Mouse (Mus musculus) heart, adult 2 months (tissue): ENCODE results near the gene Cntrob. TPM values are rescaled to one million over a fixed set of nuclear protein-coding genes. Genes with fewer than 3 reads are reported as not detected.

Experiments used
- DNase-seq, 2 experiments: peaks; one replicate each; pipeline ENCODE4 v3.0.0; 2021
- H3K27ac ChIP-seq: fragments of 200-600 bp; 2 replicates; pipeline ENCODE4 v1.8.1; 2022
- H3K27me3 ChIP-seq: fragments of 200-500 bp; 2 replicates; pipeline ENCODE4 v1.6.1; 2012; ENCODE audit warnings: mild to moderate bottlenecking, low read length, inconsistent platforms, mixed read lengths; ENCODE audit not compliant: control insufficient read depth, insufficient read depth
- H3K36me3 ChIP-seq: fragments of 200-500 bp; 2 replicates; pipeline ENCODE4 v1.6.1; 2012; ENCODE audit warnings: low read length, inconsistent platforms; ENCODE audit not compliant: control insufficient read depth, insufficient read depth
- H3K4me1 ChIP-seq: fragments of 200-500 bp; 2 replicates; pipeline ENCODE4 v1.6.1; 2011; ENCODE audit warnings: low read length; ENCODE audit not compliant: control insufficient read depth, insufficient read depth
- H3K4me3 ChIP-seq: fragments of 200-600 bp; 2 replicates; pipeline ENCODE4 v1.8.1; 2022
- H3K79me2 ChIP-seq: fragments of 200-500 bp; replicated peaks from 2 replicates; pipeline ENCODE4 v1.6.1; 2012; ENCODE audit warnings: mild to moderate bottlenecking, inconsistent platforms, low read length, moderate library complexity, mixed read lengths; ENCODE audit not compliant: control insufficient read depth, insufficient read depth
- H3K9ac ChIP-seq: fragments of 200-500 bp; 2 replicates; pipeline ENCODE4 v1.6.1; 2012; ENCODE audit warnings: low read depth, mild to moderate bottlenecking, control low read depth, inconsistent platforms, low read length, mixed read lengths
- CTCF ChIP-seq: fragments of 200-600 bp; IDR thresholded peaks from 2 replicates; pipeline ENCODE4 v1.8.1; 2022; ENCODE audit warnings: antibody characterized with exemption, mild to moderate bottlenecking, moderate library complexity
- EP300 ChIP-seq: fragments of 200-500 bp; IDR thresholded peaks from 2 replicates; pipeline ENCODE4 v1.6.1; 2011; ENCODE audit warnings: low read depth, low read length, control low read depth; ENCODE audit not compliant: insufficient read depth
- POLR2A ChIP-seq: fragments of 200-500 bp; IDR thresholded peaks from 2 replicates; pipeline ENCODE4 v1.6.1; 2011; ENCODE audit warnings: mild to moderate bottlenecking, low read depth, low read length, control low read depth; ENCODE audit not compliant: insufficient read depth
- WGBS: fragments of 180-500 bp; shearing (Covaris S2); methylation state at CpG from one replicate; pipeline ENCODE4 v1.1.7; 2018; 5-methylcytosine and 5-hydroxymethylcytosine counted together
- intact Hi-C: fragments of 180-260 bp; cut with DNase I; formaldehyde crosslinking; loops from one replicate; pipeline ENCODE4 v1.15.1; 2025
- polyA plus RNA-seq: library from polyadenylated mRNA; depleted of rRNA; stranded (reverse); fragments of >200 nt; gene quantifications from 2 replicates; pipeline ENCODE4 v1.2.3, GENCODE M21; 2012
- total RNA-seq, 2 experiments: library from RNA; stranded (reverse); gene quantifications; 2 replicates each; pipeline ENCODE4 v1.2.3; 2021

Cntrob gene
- total and polyA plus RNA-seq, 3 experiments, result 2.3 to 3.0 (median 2.5) TPM

DNA sequence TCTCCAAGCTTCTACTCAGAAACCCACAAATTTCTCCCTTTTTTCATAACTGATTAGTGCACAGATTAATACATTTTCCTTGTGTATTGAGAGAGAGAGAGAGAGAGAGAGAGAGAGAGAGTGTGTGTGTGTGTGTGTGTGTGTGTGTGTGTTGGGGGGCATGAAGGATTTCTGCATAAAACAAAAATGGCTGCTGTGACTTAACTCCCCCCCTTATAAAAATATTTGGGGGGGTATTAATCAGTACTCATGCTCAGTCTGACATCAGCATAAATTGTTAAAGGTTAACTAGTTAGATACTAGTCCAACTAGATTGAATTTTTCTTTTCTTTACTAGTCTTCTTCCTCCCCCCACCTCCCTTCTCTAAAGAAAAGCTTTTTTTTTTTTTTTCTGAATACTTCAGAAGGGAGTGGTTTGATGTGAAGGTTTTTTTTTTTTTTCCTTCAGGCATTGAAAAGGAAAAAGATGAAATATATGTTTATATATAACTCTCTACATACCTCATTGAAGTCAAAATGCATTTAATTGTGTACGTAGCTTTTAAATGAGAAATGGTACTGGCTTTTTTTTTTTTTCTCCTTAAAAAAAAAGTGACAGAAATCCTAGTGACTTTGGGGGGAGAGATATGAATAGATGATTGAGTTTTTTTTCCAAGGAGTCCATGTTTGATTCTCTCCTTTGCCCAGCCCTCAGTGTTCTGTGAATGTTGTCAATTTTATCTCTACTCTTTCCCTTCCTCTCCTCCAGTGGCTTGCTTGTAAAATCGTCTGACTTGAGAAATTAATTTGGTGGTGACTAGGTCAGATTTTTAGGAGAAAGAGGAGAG, 46.6 kb upstream of the Cntrob start:
- H3K27me3 ChIP-seq, result no peaks in the 10 kb centered on the region
- no peak overlapping the region for H3K9ac ChIP-seq
- H3K36me3 ChIP-seq, result no peaks in the 10 kb centered on the region
- H3K4me3 ChIP-seq, result no peak overlapping the region
- H3K4me1 ChIP-seq, result peaks cover 13% of the 10 kb centered on the region
- no peak overlapping the region; the same call in 1 of the 2 replicates for H3K27ac ChIP-seq
- WGBS, result 65% methylated on average over 2 of the region's 2 CpGs
- intact Hi-C loops, result no loop called here
- DNase-seq, result no peak
- TF ChIP-seq POLR2A (no peak), CTCF (no peak), EP300 (no peak)
- H3K79me2 ChIP-seq, result no peaks in the 10 kb centered on the region

DNA sequence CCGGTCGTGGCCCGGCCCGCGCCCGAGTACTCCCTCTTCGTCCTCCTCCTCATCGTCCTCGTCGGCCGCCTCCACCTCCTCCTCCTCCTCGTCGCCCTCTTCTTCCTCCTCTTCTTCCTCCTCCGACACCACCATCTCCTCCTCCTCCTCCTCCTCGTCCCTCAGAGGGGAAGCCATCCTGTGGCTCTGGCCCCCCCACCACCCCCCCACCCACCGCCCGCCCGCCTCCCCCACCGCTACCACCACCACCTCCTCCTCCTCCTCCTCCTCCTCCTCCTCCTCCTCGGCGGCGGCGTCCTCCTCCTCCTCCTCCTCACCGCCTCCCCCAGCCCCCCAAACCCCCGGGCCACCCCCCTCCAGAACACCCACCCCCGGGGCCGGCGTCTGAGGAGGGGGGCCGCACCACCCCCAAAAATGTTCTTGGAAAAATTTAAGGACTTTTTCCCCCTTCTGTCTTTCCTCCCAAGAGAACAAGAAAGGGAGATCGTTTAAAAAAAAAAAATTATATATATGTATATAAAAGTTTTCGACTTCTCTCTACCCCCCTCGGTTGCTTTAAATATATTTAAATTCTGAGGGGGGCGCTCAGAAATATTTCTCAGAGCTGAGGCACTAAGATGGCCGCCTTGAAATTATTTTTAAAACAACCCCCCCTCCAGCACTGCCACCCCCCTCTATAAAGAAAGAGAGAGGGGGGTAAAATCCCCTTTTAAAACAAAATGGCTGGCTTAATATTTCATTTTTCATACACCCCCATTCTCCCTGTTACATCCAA, 45.8 kb upstream of the Cntrob start, which contains the start of gene Chd3:
Gene Chd3 (minus strand): TSS at position 192 of the 775 bp plus-strand sequence.
- H3K4me3 ChIP-seq, result peak within 1 kb of the TSS; percentile 84
- WGBS, result 4% methylated on average over 19 of the region's 34 CpGs
- H3K27ac ChIP-seq, result peak within 1 kb of the TSS; percentile 85
- H3K9ac ChIP-seq, result peak within 1 kb of the TSS; percentile 95
- H3K36me3 ChIP-seq, result no peaks in the 10 kb centered on the region
- H3K79me2 ChIP-seq, result no peaks in the 10 kb centered on the region
- DNase-seq, result no peak
- no peaks in the 10 kb centered on the region for H3K27me3 ChIP-seq
- no peak for TF ChIP-seq POLR2A
- no peak for TF ChIP-seq CTCF
- TF ChIP-seq EP300, result no peak
- intact Hi-C loops, result no loop called here
- H3K4me1 ChIP-seq, result peaks cover 17% of the 10 kb centered on the region

DNA sequence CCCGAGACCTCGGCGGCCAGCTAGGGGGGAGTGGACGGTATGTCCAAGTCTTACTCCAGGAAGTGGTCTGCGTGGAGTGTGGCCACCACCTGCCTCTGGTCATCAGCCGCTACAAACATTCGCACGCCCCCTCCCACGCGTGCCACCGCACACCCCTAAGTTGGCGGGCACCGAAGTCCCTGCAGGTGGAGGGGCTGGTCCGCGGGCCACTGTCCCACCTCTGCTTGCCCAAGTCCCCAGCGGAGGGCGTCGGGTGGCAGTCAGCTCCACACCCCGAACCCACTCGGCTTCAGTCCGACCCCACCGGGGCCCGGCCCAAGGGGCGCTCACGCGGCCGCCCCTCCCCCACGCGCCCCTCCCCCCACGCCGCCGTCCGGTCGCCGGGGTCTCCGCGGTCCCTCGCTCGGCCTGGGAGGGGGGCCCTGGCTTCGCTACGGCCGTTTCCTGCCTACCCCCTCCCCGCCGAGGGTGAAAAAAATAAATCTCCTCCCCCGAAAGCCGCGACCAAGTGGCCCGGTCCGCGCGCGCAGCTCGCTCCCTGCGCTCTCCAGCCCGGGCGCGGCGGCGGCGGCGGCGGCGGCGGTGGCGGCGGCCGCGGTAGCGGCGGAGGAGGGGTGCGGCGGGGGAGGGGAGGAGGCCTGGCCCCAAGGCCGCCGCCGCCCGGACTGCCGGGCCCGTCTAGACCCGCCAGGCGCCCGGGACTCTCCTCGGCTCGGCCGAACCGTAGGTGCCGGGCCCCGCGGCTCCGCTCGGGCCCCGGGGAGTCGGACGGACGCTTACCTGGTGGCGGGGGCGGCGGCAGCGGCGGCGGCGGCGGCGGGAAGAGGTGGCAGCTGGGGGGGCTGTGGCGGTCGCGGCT, 45.0 kb upstream of the Cntrob start:
- Histone ChIP-seq H3K36me3 (no peaks in the 10 kb centered on the region), H3K9ac (peak overlapping the region; percentile 95), H3K27me3 (no peaks in the 10 kb centered on the region), H3K27ac (peak overlapping the region; percentile 85), H3K4me1 (peaks cover 21% of the 10 kb centered on the region), H3K79me2 (no peaks in the 10 kb centered on the region), H3K4me3 (peak overlapping the region; percentile 84)
- under 1% methylated on average over 77 of the region's 106 CpGs for WGBS
- TF ChIP-seq CTCF, result no peak
- TF ChIP-seq EP300, result no peak
- no peak for TF ChIP-seq POLR2A
- intact Hi-C loops, result no loop called here
- peak; percentile 67 to 72 for DNase-seq

DNA sequence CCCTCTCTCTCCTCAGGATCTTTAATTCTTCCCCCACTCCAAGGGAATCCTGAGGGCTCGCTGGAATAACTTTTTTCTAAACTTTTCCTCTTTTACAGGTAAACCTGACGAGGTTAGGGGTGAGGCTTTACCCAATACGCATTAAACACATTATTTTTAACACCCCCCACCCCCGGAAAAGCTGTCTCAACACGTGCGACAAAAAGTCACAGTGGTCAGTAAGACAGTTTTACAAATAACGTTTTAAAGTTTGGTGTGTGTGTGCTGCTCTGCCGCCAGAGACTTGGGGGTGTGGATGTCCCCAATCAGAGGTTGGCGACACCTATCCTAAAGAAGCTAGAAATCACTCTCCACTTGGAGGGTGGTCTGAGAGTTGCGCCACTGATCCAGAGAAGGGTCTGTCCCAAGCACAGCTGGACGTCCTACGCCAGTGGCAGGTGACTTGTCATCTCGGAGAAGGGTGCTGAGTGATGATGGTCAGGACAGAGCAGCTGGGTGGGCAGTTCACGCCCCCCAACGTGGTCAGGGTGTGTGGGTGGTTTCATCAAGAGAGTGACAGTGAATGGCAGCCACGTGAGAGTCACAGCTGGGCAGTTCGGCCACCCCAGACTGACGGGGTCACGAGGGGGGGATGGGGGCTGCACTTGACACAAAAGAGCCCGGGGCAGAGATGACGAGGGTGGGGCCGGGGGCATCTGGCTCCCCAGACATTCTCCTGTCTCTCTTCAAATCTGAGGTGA, 44.2 kb upstream of the Cntrob start:
- H3K79me2 ChIP-seq, result no peaks in the 10 kb centered on the region
- intact Hi-C loops, result loop anchor here (2.0 kb wide), 1 partner anchor 27 kb away; the partner anchor contains the start of gene Rnf227
- H3K4me3 ChIP-seq, result peak overlapping the region; percentile 84
- H3K4me1 ChIP-seq, result peaks cover 21% of the 10 kb centered on the region
- no peaks in the 10 kb centered on the region for H3K27me3 ChIP-seq
- TF ChIP-seq CTCF, result no peak
- no peak for TF ChIP-seq POLR2A
- TF ChIP-seq EP300, result no peak
- no peaks in the 10 kb centered on the region for H3K36me3 ChIP-seq
- H3K27ac ChIP-seq, result peak overlapping the region; percentile 91
- DNase-seq, result peak; percentile 57 to 66
- peak overlapping the region; percentile 95 for H3K9ac ChIP-seq
- WGBS, result 3% methylated on average over 22 of the region's 22 CpGs
